ENCODE assay signal across 26 mouse cellular contexts in genomic region chrX:134374190-134374589, GRCm38 (mm10). TPM values are rescaled to one million over a fixed set of nuclear protein-coding genes. Genes with fewer than 3 reads are reported as not detected.
DNase-seq lines count a peak whose midpoint lies in the region; ATAC-seq and TF ChIP-seq lines count a peak whose summit lies in the region.
"Had no signal": no experiment of that assay in that cellular context is flagged by ENCODE, and none has a peak within 500 bp of the region (broad histone marks: within the 10 kb centered on the region; RNA-seq: fewer than 3 reads in every experiment).

No protein-coding gene starts in this region.

- TF ChIP-seq CTCF in lung, postnatal 0 days (IDR thresholded peaks at IDR 0.05) = no peak

- no peaks in the 10 kb centered on the region for H3K27me3 ChIP-seq in lung, postnatal 0 days (replicated peaks; ENCODE audit: insufficient read depth, low read length)
- H3K27me3 ChIP-seq: forebrain, embryonic 13.5 days; heart, embryonic 12.5 days; heart, embryonic 15.5 days; hindbrain, embryonic 13.5 days had no signal

- H3K9ac ChIP-seq in lung, postnatal 0 days (replicated peaks; ENCODE audit: low read depth) = no peak overlapping the region
- H3K9ac ChIP-seq: forebrain, embryonic 13.5 days; heart, embryonic 12.5 days; heart, embryonic 15.5 days; hindbrain, embryonic 13.5 days had no signal

- 15% methylated on average over 1 of the region's 1 CpGs for WGBS in lung, postnatal 0 days

- H3K4me2 ChIP-seq in lung, postnatal 0 days (replicated peaks; ENCODE audit: low read depth, low read length) = no peak overlapping the region
- H3K4me2 ChIP-seq: forebrain, embryonic 13.5 days; heart, embryonic 12.5 days; heart, embryonic 15.5 days; hindbrain, embryonic 13.5 days had no signal

- peak; percentile 84 for ATAC-seq in CD4-positive, CD25-positive, alpha-beta regulatory T cell, adult 4 months
- peak; percentile 88 for ATAC-seq in activated CD4-positive, CD25-positive, alpha-beta regulatory T cell, adult 4 months
- peak; percentile 85 for ATAC-seq in inflammation-experienced regulatory T-cells, adult 6 months
- no peak for ATAC-seq in megakaryocyte, adult 5-6 weeks (ENCODE audit: poor library complexity, severe bottlenecking)
- no peak for ATAC-seq in lung, postnatal 0 days
- ATAC-seq: forebrain, embryonic 13.5 days; forebrain, embryonic 16.5 days; hindbrain, embryonic 16.5 days had no signal

- H3K4me1 ChIP-seq in lung, postnatal 0 days (ENCODE audit: insufficient read depth, low read depth, low read length) = no peaks in the 10 kb centered on the region
- H3K4me1 ChIP-seq: forebrain, embryonic 10.5 days; forebrain, embryonic 13.5 days; heart, embryonic 12.5 days; heart, embryonic 15.5 days; hindbrain, embryonic 10.5 days; hindbrain, embryonic 13.5 days had no signal

- no peak for TF ChIP-seq EP300 in lung, postnatal 0 days (IDR thresholded peaks at IDR 0.05)

- H3K36me3 ChIP-seq in lung, postnatal 0 days (ENCODE audit: insufficient read depth, low read length) = no peaks in the 10 kb centered on the region
- H3K36me3 ChIP-seq: forebrain, embryonic 10.5 days; heart, embryonic 12.5 days; heart, embryonic 15.5 days; hindbrain, embryonic 10.5 days; hindbrain, embryonic 13.5 days had no signal

- H3K9me3 ChIP-seq in lung, postnatal 0 days (ENCODE audit: low read length) = no peaks in the 10 kb centered on the region
- H3K9me3 ChIP-seq: forebrain, embryonic 10.5 days; forebrain, embryonic 13.5 days; G1E; heart, embryonic 12.5 days; heart, embryonic 15.5 days; hindbrain, embryonic 10.5 days; hindbrain, embryonic 13.5 days had no signal

- no peak overlapping the region for H3K27ac ChIP-seq in lung, postnatal 0 days (ENCODE audit: low read length)
- H3K27ac ChIP-seq: forebrain, embryonic 10.5 days; forebrain, embryonic 13.5 days; heart, embryonic 15.5 days; hindbrain, embryonic 10.5 days; hindbrain, embryonic 13.5 days had no signal

- no peak overlapping the region for H3K4me3 ChIP-seq in lung, postnatal 0 days (ENCODE audit: low read depth, low read length)
- H3K4me3 ChIP-seq: forebrain, embryonic 10.5 days; forebrain, embryonic 13.5 days; heart, embryonic 12.5 days; heart, embryonic 15.5 days; hindbrain, embryonic 10.5 days; hindbrain, embryonic 13.5 days had no signal

- DNase-seq in CD4-positive helper T cell, adult 2 months (ENCODE audit: low read depth, low spot score) = peak; percentile 4
- DNase-seq in gastrocnemius, adult 18-20 months (ENCODE audit: low spot score) = no peak
- no peak for DNase-seq in lung, postnatal 0 days (ENCODE audit: low spot score)
- DNase-seq in adrenal gland, postnatal 36 days = no peak
- DNase-seq: adrenal gland, adult 8-10 months; adrenal gland, postnatal 25 days; cerebellum, adult 18-20 months; cerebellum, adult 9-10 months; cerebellum, postnatal 14 days; gastrocnemius, postnatal 36 days; heart, postnatal 10 days; heart, postnatal 36 days; kidney, adult 11 months had no signal

RNA-seq across cellular contexts. Expression of gene Drp2, which starts 30.2 kb away (rescaled TPM):
- not detected for polyA plus RNA-seq in CD4-positive, CD25-positive, alpha-beta regulatory T cell, adult 4 months (2017; shearing (Covaris generic))
- under 1 TPM in 1 of 2 experiments, not detected in 1; 0.17 TPM for polyA plus RNA-seq in activated CD4-positive, CD25-positive, alpha-beta regulatory T cell, adult 4 months (2017; shearing (Covaris generic))
- polyA plus RNA-seq in inflammation-experienced regulatory T-cells, adult 6 months (2017; shearing (Covaris generic)) = under 1 TPM in 1 of 3 experiments, not detected in 2; 0.16 TPM
- total RNA-seq in megakaryocyte, adult 5-6 weeks (2015) = 0.07 TPM in 1 of 2 replicates, not detected in the other
- total RNA-seq in megakaryocyte, adult 5-6 weeks (2017) = 0.04 and 0.22 TPM in 2 replicates
- total RNA-seq in gastrocnemius, adult 18-20 months (2021) = 1 to 10 TPM; 3.0 to 3.1 TPM
- 0.06 and 0.17 TPM in 2 replicates for polyA plus RNA-seq in lung, postnatal 0 days (2015; fragmentation: Nextera tagmentation; extraction: Ambion mirVana)
- total RNA-seq in adrenal gland, postnatal 36 days (2021) = under 1 TPM; 0.17 to 0.23 TPM

Comparison
In these comparisons a context has a peak if more than half of its experiments do, and no peak if none do; other contexts are left out.
1. ATAC-seq: peak in CD4-positive, CD25-positive, alpha-beta regulatory T cell, adult 4 months (single experiment), activated CD4-positive, CD25-positive, alpha-beta regulatory T cell, adult 4 months (single experiment) and inflammation-experienced regulatory T-cells, adult 6 months (single experiment); none in megakaryocyte, adult 5-6 weeks (single experiment) and lung, postnatal 0 days (single experiment).